Mouse (Mus musculus) E14TG2a.4 (cell line): ENCODE data around the gene Sdk1.

ENCODE experiments used
- CTCF ChIP-seq: conservative IDR thresholded peaks from 2 replicates; pipeline ENCODE4 v1.5.1; 2014; ENCODE audit warnings: low read length
- NANOG ChIP-seq: IDR thresholded peaks from 2 replicates; pipeline ENCODE4 v1.6.1; 2014; ENCODE audit warnings: borderline replicate concordance, low read length, mixed read lengths
- POU5F1 ChIP-seq: IDR thresholded peaks from 2 replicates; pipeline ENCODE4 v1.6.1; 2014; ENCODE audit warnings: low read length, borderline replicate concordance

DNA sequence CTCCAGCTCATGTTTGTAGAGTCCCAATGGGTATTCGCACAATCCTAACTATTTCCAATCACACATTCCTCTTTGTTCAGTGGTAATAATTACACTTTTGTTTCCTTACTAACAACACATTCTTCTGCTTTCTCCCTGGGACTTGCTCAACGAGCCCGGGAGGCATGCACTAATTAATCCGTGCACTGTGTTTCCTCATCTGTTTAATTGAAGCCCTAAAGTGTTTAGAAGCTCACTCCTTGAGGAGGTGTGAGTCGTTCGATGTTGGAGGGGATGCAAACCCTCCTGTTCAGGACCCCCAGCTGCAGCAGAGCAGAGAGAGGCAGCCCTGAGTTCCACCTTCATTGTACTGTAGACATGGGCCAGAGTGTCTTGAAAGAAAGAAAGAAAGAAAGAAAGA, 452.4 kb downstream of the Sdk1 start:
- TF ChIP-seq CTCF (no peak), NANOG (no peak), POU5F1 (no peak)
